Mouse (Mus musculus) megakaryocyte, embryonic 14.5 days (primary cell): ENCODE measurements around the gene Mras.

ENCODE experiments used
- FLI1 ChIP-seq: IDR thresholded peaks from 2 replicates; pipeline ENCODE4 v1.6.1; 2012; ENCODE audit warnings: low read length, inconsistent platforms, mixed read lengths
- GATA1 ChIP-seq: IDR thresholded peaks from 3 replicates; pipeline ENCODE4 v1.6.1; 2012; ENCODE audit warnings: mixed read lengths, low read length, inconsistent platforms, borderline replicate concordance

GRCm38 (mm10) chr9:99429845-99430244 lies 7.3 kb downstream of the Mras start:
- TF ChIP-seq GATA1 = no peak
- TF ChIP-seq FLI1 = no peak
